Mouse (Mus musculus): ENCODE results near the gene Ift88. TPM values are rescaled to one million over a fixed set of nuclear protein-coding genes. Genes with fewer than 3 reads are reported as not detected.

Ift88 gene
- polyA plus RNA-seq, 1 experiment: 11.5 TPM

Other genes starting within 250 kb of the Ift88 start
- 52.6 and 67.9 TPM in 2 replicates for gene Cryl1, start 25.5 kb upstream of the Ift88 start, polyA plus RNA-seq (2012; rRNA removed)
- 19.3 and 21.4 TPM in 2 replicates for gene Il17d, start 100.7 kb downstream of the Ift88 start, polyA plus RNA-seq (2012; rRNA removed)
- 30.9 and 34.9 TPM in 2 replicates for gene Eef1akmt1, start 147.6 kb downstream of the Ift88 start, polyA plus RNA-seq (2012; rRNA removed)
- 7.6 and 8.8 TPM in 2 replicates for gene Xpo4, start 241.4 kb downstream of the Ift88 start, polyA plus RNA-seq (2012; rRNA removed)

Data from urinary bladder, adult 2 months (tissue).